Mouse (Mus musculus) CH12F3 (cell line): ENCODE data around the gene Gbf1.

ENCODE experiments used
- in situ Hi-C: fragments of 300-500 bp; cut with MboI; formaldehyde crosslinking; loops from 2 replicates; pipeline ENCODE4 v1.14.3; 2020; ENCODE audit warnings: low sequenced_read_pairs

Gbf1 gene

GRCm38 (mm10) chr19:46328081-46329030 lies 176.0 kb downstream of the Gbf1 start, which contains the start of gene Fbxl15:
Gene Fbxl15, plus strand, starts transcription at chr19:46328184.
- in situ Hi-C loops, result no loop called here

GRCm38 (mm10) chr19:46329031-46329641 lies 176.8 kb downstream of the Gbf1 start:
- in situ Hi-C loops, result no loop called here

GRCm38 (mm10) chr19:46329951-46330350 lies 177.6 kb downstream of the Gbf1 start:
- in situ Hi-C loops, result no loop called here

- in situ Hi-C loops, result no loop called here
These were observed 178.4 kb downstream of the Gbf1 start for GRCm38 (mm10) chr19:46330696-46331095.

GRCm38 (mm10) chr19:46331326-46331725 lies 179.0 kb downstream of the Gbf1 start:
- in situ Hi-C loops, result no loop called here

GRCm38 (mm10) chr19:46331936-46332335 lies 179.6 kb downstream of the Gbf1 start:
- in situ Hi-C loops, result no loop called here

- in situ Hi-C loops, result no loop called here
These were observed 180.5 kb downstream of the Gbf1 start for GRCm38 (mm10) chr19:46332721-46333339.

GRCm38 (mm10) chr19:46333906-46334305 lies 181.6 kb downstream of the Gbf1 start:
- in situ Hi-C loops, result no loop called here
